Mouse (Mus musculus) fibroblast of lung, adult 2 months (primary cell): ENCODE data around the gene Foxn1.

Source experiments
- DNase-seq: peaks from one replicate; pipeline ENCODE4 v3.0.0-alpha.2; 2011; ENCODE audit warnings: low read depth

The Foxn1 gene

GRCm38 (mm10) chr11:78386508-78387043, at the start of gene Foxn1:
Foxn1 (minus strand) TSS chr11:78386558.
- DNase-seq, result no peak

- no peak for DNase-seq
Measured at GRCm38 (mm10) chr11:78435776-78436349, 49.5 kb upstream of the Foxn1 start.

- no peak for DNase-seq
Measured at GRCm38 (mm10) chr11:78434052-78434451, 47.7 kb upstream of the Foxn1 start.

DNA sequence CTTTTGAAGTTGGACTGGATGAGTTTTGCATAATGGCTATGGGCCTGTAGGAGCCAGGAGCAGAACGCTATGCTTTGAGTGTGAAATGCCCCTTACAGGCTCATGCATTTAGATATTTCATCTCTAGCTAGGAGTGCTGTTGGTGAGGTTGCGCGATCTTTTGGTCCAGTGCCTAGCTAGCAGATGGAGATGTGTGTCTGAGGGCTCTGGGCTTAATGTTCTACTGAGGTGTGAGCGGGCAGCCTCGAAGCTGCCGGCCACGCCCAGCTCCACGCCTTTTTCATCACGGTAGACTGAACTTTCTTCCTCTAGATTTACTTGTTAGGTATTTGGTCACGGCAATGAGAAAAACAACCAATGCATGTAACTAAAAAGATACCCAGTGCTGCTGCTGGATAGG, 44.8 kb upstream of the Foxn1 start:
- DNase-seq, result no peak

GRCm38 (mm10) chr11:78430195-78430878, 44.0 kb upstream of the Foxn1 start:
- DNase-seq, result no peak

GRCm38 (mm10) chr11:78428309-78428708, 42.0 kb upstream of the Foxn1 start:
- DNase-seq, result no peak

- no peak for DNase-seq
Measured at GRCm38 (mm10) chr11:78427655-78428054, 41.3 kb upstream of the Foxn1 start.

- no peak for DNase-seq
Measured at GRCm38 (mm10) chr11:78425572-78425971, 39.2 kb upstream of the Foxn1 start.

DNA sequence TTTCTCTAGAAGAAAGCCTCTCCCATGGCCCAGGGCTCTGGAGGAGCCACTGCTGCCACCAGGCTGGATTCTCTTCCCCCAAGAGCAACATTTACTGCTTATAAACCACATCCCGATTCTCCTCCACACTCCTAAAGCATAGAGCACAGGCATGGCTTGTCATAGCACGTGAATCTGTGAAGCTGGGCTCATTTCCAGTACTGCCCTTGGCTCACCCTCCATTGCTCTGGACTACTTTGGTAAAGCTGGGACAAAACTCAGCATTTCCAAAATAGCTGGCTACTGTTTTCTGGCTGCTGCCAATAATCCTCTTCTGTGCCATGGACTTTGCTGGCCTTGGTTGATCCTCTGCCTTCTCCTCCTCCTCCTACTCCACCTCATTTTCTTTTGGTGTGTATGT, 38.0 kb upstream of the Foxn1 start:
- peak; percentile 81 for DNase-seq

GRCm38 (mm10) chr11:78422055-78422819, 35.9 kb upstream of the Foxn1 start, which contains the start of gene Slc13a2:
Slc13a2 (minus strand) TSS chr11:78422217.
- DNase-seq, result no peak

- no peak for DNase-seq
Measured at GRCm38 (mm10) chr11:78421201-78422009, 35.0 kb upstream of the Foxn1 start.

DNA sequence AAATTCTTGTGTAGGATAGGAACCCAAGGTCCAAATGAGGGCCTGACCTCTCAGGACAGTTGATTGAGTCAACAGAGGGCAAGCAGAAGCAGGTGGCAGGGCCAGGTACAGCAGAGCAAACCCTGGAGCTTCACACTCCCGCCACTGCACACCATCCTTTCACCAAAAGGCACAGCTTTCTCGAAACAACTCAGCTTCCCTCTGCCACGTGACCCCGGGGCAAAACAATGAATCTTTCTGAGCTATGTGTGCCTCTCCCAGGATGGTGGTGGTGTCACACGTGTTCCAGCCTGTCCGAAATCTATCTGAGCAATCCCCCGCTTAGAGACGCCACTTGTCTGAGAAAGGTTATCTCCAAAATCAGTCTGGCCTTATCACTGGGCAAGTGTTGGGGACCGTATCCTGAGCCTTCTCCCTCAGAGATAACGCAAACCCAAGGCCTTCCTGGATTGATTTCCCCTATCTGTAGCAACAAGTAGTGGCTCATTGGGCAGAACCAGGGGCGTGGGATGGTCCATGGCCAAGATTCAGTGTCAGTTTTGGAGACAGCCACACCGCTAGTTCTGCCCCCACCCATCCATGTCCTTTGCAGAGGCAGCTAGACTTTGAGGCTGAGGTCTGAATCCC, 34.0 kb upstream of the Foxn1 start:
- no peak for DNase-seq

DNA sequence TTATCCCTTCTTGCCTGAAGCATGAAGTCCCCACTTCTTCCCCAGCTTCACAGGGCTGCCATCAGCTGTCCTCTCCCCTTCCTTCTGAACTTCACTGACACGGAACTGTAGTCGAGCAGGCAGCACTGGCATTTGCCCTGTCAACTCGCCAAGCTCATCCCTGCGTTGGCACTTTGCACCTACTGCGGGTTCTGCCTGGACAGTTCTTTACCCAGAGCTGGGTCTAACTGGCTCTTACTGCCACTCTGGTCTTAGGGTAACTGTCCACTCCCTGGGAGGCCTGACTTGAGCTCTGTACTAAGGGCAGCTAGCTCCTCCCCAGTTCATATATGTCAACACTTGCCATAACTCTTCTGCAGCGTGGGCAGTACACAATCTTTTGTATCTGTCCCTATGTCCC, 30.5 kb upstream of the Foxn1 start:
- DNase-seq, result no peak

DNA sequence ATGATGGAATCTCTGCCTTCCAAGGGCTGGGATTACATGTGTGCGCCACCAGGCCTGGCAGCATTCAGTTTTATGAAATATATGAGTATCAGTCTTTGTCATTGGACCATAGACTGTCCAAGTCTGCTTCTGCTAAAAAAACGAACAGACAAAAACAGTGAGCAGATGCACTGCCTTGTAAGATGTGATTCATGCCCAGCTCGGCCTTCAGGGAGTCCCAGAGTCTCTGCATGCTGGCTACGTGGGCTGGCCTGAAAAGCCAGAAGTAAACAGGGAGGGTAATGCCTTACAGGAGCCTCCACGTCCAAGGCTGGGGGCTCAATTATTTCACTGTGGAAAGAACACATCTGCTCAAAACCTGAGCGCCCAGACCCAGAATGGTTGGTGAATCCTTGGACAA, 26.5 kb upstream of the Foxn1 start:
- DNase-seq, result no peak

GRCm38 (mm10) chr11:78412324-78412850, 26.0 kb upstream of the Foxn1 start:
- peak; percentile 46 for DNase-seq

DNA sequence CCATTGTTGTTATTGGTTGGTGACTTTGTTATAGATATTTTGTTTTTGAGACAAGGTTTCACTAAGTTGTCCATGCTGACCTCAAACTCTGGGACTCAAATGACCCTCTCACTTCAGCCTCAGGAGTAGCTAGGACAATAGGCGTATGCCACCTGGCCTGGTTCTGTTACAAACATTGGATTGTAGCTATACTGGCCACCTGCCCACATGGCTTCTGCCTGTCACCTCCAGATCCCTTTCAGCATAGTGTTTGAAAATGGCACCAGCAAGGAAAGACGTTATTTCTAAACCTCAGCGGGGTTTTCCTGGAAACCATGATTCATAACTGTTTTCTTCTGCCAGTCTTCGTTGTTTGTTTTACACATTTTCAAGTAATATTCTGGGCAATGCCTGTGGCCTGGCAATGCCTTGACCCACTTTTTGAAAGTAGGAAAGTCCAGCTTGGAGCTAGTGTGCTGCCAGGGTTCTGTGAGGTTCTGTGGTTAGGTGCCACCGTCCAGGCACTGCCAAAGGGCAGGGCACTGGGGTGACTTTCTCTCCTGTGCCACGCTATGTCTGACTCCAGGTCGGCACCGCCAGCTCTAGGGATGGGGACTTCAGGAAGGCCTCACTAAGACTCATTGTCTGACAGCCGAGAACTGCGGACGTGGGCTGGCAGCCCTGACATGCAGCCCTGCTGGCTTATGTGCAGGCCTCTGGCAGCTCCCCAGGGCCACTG, 25.4 kb upstream of the Foxn1 start:
- DNase-seq, result peak; percentile 80

DNA sequence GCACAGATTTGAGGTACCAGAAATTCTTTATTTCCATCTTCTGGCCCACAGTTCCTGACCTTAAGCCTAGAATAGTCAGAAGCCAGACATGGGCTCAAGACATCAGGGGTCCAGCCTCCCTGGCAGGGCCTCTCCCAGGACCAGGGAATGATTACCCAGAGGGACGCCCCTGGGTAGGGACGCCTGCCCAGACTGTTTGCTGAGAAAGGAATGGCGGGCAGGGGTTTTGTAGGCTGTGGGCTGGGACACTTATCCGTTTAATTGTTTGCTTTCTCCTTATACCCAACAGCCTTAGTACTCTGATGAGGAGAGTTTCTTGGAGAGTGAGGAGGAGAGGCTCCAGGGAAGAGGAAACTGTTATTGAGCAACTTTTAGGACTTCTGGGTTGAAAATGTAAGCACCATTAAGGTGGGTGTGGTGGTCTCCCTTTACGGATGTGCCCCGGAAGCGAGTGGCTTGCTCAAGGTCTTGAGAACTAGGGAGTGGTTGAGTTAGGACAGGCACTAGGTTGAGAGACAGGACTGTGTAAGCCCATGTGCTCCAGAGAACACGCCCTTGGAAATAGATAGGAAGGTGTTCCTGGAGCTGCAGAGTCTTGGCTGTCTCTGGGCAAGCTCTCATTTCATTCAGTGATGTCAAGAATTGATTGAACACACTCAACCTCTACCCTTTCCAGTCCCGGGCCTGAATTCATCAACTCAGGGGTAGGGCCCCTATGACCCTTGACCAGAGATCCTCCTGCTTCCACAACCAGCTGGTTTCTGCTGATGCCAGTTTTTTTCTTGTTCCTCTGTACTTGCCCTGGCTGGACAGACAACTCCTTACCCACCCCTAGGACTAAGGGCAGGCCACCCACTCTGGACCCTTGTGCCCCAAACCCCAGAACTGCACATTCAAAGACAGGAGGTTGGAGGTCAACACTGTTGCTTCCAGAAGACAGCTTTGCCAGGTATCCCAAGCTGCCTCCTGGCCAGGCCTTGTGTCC, 22.2 kb upstream of the Foxn1 start:
- no peak for DNase-seq

GRCm38 (mm10) chr11:78402062-78402461, 15.7 kb upstream of the Foxn1 start:
- DNase-seq, result no peak

DNA sequence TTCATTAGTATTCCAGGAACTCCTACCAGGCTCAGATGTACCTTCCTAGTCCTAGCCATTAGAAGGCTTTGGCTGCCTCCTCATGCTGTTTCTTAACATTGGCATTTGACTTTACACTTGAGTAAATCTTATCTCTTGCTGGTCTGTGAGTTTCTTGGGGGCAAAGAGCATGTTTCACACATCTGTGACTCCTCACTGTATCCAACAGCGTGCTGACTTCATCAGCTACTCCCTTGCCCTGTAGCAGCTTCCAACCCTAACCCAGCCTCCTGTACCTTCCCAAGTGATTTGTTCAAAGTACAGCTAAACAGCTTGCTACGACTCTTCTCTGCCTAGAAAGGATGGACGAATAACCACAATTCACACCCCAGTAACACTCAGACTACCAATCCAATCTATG, 15.1 kb upstream of the Foxn1 start:
- DNase-seq, result no peak
